Mouse (Mus musculus): Measurements from ENCODE around the gene Mpped2.

Mpped2 gene

DNA sequence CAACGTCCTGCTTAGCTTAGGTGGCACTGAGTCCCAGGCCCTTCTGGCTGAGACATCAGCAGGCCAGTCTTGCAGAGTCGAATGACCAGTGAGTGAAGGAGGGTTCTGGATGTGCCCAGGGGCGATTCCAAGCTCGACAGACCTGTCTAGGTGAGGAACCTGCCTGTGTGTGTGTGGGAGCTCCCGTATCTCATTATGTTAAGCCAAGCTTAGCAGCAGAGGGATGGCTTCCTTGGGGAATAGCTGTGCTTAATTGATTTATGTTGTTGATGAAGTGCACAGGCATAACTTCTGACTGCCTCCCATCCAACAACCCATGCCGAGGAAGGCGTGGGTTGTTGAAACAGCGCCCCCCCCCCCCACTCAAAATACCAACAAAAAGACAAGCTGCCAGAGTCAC is 128.2 kb downstream of the Mpped2 start:
- DNase-seq, result no peak

DNA sequence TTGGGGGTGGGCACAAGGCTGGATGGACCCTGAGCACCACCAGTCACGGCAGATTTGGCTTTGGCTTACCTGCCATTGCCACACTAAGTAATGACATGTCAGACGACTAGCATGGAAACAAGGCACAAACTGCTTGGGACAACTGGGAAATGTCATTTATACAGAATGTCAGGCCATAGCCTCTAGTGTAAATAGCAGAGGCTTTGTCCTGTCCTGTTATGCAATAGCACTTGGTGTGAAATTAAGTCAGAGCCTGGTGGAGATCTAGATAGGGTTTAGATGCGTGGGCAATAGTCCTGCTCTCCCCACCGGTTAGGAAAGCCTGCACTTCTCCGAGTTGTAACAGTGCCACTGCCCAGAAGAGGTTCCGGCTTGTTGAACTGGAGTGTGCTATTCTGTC is 128.8 kb downstream of the Mpped2 start:
- DNase-seq, result no peak

DNA sequence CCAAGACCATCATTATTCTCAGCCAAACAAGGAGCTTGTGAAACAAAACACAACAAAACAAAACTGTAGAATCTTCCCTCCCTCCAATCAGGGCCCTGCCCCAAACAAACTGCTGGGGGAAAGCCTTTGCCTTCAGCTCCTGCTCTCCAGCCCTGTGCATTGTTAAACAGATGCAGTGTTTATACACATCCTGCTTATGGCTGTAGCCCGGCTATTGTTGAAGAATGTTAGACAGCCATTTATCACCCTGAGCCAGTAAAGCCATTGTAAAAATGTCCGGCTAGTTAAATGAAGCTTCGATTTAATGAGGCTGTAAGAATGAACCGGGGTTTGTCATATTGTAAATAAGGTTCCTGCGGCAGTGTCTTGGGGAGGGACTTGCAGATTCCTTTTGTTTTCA is 129.5 kb downstream of the Mpped2 start:
- no peak for DNase-seq

GRCm38 (mm10) chr2:106825461-106825860 is 132.4 kb downstream of the Mpped2 start:
- DNase-seq, result no peak

- no peak for DNase-seq
Measured at GRCm38 (mm10) chr2:106826023-106826422, 133.0 kb downstream of the Mpped2 start.

DNA sequence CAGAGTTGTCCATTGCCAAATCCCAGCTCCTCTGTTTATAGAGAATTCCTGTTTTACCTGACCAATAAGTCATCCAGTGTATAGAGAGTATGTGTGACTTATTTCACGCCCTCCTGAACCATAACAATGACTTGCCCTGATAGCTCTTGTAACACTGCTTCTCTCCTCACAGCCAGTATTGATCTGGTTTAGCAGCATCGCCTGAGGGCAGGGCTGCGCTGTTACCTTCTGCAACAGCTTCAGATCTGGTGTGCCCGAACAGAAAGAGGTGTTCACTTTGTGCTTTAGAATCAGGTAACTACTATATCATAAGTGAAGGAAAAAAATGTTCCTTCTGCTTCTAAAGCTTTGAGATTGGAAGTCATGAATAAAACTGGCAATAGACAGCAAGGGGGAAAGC is 133.7 kb downstream of the Mpped2 start:
- DNase-seq, result no peak

DNA sequence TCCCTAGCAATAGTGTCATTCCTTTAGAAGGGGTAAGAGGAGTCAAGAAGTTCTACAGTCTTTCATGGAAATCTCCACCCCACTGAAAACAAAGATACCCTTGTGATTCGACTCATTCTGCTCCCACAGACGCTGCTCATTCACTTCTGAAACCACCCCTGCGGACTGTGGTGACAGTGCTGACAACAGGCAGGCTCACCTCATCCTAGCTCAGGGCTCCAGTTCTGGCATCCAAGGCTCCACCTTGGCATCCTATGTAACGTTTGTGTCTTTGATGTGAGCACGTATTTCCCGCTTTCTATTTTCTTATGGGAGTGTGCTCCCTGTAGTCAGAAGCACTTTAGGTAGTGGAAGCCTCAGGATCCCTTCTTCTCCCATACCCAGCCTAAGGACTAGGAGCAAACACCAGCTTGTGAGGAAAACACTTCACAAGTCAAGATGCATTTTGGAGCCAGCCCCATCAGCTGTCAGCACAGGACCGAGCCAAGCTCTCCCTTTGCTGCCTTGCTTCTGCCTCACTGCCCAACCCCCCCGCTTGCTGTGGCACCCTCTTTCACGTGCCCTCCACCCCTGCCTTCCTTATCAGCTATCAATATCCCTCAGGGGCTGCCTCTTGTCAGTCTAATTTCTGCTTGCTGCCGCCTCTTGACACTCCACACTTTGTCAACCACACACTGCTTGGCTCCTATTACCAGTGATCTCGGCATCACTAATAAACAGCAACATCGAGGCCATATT is 135.7 kb downstream of the Mpped2 start:
- DNase-seq, result no peak

DNA sequence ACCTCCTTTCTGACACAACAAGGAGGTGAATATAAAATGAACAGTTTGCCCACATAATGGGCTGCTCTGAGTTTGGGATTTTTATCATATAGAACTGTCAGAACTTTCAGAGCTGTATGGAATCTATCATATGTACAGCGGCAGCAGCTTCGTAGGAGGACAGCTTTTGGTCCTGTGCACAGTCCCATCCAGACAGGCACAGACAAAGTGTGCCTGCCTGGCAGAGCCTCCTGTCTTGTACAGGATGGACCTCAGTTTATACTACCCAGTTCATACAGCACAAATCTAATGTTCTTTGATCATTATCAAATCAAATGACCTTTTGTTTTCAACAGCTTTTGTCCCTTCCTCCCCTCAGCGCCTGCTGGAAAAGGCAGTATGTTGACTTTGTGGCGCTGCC is 136.4 kb downstream of the Mpped2 start:
- DNase-seq, result no peak

- no peak for DNase-seq
Measured at GRCm38 (mm10) chr2:106832577-106832976, 139.5 kb downstream of the Mpped2 start.

- DNase-seq, result no peak
Measured at GRCm38 (mm10) chr2:106833212-106833611, 140.1 kb downstream of the Mpped2 start.

- no peak for DNase-seq
Measured at GRCm38 (mm10) chr2:106835321-106835720, 142.3 kb downstream of the Mpped2 start.

DNA sequence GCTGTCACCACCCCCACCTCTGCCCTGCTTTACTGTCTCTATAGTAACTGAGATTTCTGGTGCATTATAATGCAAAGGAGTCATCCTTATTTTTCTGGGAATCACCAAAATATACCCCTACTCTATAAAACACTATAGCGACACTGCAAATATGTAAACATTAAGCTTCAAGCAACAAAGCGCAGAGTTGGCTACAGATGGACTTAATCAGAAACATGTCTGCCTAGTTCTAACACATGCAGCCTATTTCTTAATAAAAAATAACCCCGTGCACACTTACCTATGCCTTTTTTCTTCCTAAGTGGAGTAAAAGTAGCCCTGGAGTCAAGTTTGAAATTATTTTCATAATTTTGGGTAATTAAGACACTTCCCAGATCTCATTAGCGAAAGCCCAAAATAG is 144.2 kb downstream of the Mpped2 start:
- no peak for DNase-seq

- DNase-seq, result no peak
Measured at GRCm38 (mm10) chr2:106844147-106844546, 151.1 kb downstream of the Mpped2 start.

- no peak for DNase-seq
Measured at GRCm38 (mm10) chr2:106844766-106845678, 152.0 kb downstream of the Mpped2 start.

DNA sequence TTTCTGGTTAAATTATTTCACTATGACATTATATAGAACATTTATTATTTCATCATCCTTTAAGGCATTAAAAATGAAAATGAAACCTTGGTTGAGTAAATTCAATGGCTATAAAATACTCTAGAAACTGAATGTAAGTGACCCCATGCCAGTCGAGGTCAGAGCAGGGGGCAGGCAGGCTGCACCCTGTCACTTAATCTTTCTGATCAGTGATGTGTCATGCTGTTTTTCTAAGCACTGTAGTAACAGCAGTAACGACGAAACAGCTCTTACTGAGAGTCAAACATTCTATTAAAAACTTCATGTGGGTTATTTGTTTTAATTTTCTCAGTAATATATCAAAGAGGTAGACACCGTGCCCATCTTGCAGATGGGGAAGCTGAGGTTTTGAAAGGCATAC is 153.4 kb downstream of the Mpped2 start:
- no peak for DNase-seq

DNA sequence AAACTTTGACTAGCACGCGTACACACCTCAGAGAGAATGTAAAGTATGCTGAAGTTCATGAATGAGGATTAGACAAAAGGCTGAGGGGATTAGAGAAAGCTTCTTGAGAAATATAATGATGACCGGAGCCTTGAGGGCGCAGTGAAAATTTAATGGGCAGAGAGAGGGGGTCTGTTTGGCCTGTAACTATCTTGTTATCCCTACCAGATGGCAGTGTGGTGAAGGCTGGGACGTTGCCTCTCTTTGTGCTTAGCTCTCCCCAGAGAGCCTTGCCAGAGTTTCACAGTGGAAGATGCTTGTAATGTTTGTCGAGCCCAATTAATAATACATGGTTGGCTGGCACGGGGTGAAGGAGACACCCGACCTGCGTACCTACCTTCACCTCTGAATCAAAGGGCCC is 156.3 kb downstream of the Mpped2 start:
- no peak for DNase-seq

- no peak for DNase-seq
Measured at GRCm38 (mm10) chr2:106851515-106851914, 158.4 kb downstream of the Mpped2 start.

DNA sequence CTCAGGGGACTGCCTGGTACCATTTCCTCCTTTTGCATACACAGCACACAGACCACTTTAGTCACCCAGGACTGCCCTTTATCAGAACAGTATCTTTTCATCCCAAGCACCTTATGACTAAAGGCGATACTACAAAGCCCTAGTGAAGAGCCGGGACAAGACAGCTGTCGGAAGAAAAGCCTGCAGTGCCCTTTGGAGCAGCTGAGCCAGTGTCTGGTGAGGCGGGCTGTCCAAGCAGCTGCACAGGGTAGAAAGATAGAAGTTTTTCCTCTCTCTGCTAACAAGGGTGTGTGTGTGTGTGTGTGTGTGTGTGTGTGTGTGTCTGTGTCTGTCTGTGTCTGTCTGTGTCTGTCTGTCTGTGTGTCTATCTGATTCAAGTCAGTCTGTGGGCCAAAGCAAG is 161.1 kb downstream of the Mpped2 start:
- no peak for DNase-seq

DNA sequence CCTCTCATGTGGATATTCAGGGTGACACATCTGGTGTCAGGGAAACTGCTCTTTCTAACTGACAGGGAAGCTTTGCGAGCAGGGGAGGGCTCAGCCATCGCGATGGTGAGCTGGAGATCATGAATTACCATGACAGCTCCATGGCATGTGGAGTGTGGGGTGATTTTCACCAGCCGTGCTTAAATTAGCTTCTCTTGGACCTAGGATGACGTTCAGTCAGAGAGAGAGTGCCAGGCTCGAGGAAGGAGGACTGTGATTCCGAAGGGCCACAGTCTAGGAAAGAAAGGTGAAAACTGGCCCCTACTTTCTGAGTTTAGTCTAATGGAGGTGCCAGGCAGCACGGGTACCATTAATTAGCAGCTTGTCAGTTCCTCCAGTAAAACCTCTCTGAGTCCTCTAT is 161.7 kb downstream of the Mpped2 start:
- DNase-seq, result no peak

DNA sequence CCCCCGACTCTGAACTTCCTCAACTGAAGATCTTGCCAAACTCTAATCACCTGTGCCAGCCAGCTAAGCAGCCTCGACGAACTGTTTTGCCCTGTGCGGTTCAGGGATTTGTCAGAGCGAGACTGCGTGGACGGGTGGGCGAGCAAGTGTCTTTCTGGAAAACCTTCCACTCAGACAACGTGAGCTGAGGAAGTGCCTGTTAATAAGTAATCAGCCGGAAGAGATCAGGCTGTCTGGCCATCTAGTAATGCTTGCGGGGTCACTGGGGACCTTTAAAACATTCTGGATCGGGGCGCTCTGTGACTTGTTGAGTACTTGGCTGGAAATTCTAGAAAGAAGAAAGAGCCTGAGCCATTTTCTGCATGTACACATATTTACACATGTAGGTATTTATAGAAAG is 162.1 kb downstream of the Mpped2 start:
- no peak for DNase-seq

DNA sequence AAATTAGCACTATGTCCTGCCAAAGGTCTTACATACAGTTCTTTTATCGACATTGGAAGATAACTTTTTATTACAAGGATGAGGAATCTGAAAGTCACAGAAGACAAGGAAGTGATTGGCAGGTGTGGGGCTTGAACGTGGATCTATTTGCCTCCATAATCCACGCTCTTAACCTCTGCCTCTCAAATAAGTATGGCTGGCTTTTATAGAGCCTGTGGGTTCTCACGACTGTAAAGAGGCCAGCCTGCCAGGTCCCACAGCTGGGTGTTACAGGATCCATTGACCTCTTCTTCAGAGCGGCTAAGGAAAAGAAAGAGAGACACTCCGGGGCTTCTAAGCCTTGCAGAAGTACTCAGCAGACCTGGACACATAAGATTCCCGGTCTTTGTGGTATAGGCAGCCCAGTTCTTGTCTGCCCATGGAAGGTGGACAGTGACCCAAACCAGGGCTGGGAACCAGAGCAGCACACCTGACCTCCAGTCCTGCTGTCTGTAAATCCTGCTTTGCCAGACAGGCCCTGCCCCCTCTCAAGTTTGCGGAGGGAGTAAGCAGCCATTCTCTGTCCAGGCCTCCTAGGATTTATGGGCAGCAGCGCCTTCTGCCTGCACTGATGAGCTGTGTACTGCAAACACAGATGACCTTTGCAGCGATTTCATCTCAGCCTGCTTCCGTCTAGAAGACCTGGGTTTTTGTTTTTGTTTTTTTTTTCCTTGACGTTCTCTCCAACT is 162.7 kb downstream of the Mpped2 start:
- DNase-seq, result no peak

DNA sequence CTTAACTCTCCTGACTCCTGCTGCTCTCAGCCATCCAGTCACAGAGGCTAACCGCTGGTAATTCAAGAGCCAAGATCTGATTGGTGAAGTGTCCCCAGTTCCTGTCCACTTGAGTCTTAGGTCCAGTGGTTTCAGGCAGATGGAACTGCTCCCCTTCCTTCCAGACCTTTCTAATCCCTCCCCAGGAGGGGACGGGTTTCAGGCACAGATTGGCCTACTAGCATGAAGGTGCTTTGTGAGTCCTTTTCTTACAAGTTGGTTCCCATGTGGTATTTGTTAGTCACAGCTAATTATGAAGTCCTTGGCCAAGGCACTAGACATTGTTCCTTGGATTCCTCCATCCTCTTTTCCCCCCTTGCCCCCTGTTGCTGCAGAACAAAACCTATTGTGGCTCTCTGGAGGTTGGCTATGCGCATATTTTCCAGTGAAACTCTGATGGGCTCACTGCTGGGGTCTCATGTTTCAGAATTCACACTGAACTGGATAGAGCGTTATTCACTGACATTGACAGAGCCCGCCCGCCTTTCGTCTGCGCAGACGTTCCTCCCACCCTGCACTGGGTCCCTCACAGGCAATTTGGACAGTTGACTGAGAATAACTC is 163.4 kb downstream of the Mpped2 start:
- DNase-seq, result no peak

- DNase-seq, result no peak
Measured at GRCm38 (mm10) chr2:106857258-106857657, 164.2 kb downstream of the Mpped2 start.

All from lung, postnatal 14 days (tissue).